Mouse (Mus musculus) erythroid progenitor cell, adult 5-6 weeks (primary cell): ENCODE measurements at regions not wholly inside any gene's neighbourhood (a gene's known extent, or its start where the extent isn't known, plus 50 kb on each side); places are given as distances from the start of the nearest gene placed in this dataset.
"Not testable (repeated sequence)": the region's sequence is repeated elsewhere in the genome, so short reads cannot be mapped to it uniquely, and the experiment has no call there.

Experiments
- ATAC-seq: replicated peaks from 2 replicates; pipeline ENCODE4 v1.8.0; 2016; ENCODE audit warnings: moderate number of reproducible peaks, mild to moderate bottlenecking, moderate TSS enrichment, inconsistent platforms; ENCODE audit not compliant: poor library complexity, low FRiP score, severe bottlenecking

- ATAC-seq: no peak
Measured at GRCm38 (mm10) chr16:50783784-50784650, 193.1 kb upstream of the Ccdc54 start.

- ATAC-seq: no peak
Measured at GRCm38 (mm10) chr16:50783240-50783639, 192.3 kb upstream of the Ccdc54 start.

GRCm38 (mm10) chr16:50779030-50779784, 188.3 kb upstream of the Ccdc54 start:
- no peak for ATAC-seq

GRCm38 (mm10) chr16:50774699-50775098, 183.7 kb upstream of the Ccdc54 start:
- not testable (repeated sequence) for ATAC-seq

- no peak for ATAC-seq
Measured at GRCm38 (mm10) chr16:50766055-50766770, 175.3 kb upstream of the Ccdc54 start.

GRCm38 (mm10) chr16:50762096-50762495, 171.1 kb upstream of the Ccdc54 start:
- no peak for ATAC-seq

- no peak for ATAC-seq
Measured at GRCm38 (mm10) chr16:50759979-50760378, 169.0 kb upstream of the Ccdc54 start.

- no peak for ATAC-seq
Measured at GRCm38 (mm10) chr16:50756696-50757095, 165.7 kb upstream of the Ccdc54 start.

GRCm38 (mm10) chr16:50753612-50754389, 162.8 kb upstream of the Ccdc54 start:
- ATAC-seq: no peak

- ATAC-seq: no peak
Measured at GRCm38 (mm10) chr16:50753046-50753445, 162.1 kb upstream of the Ccdc54 start.

GRCm38 (mm10) chr16:50752277-50752600, 161.3 kb upstream of the Ccdc54 start:
- ATAC-seq: no peak

- no peak for ATAC-seq
Measured at GRCm38 (mm10) chr16:50751495-50752276, 160.7 kb upstream of the Ccdc54 start.

GRCm38 (mm10) chr16:50747698-50748097, 156.7 kb upstream of the Ccdc54 start:
- no peak for ATAC-seq

GRCm38 (mm10) chr16:50745723-50746122, 154.8 kb upstream of the Ccdc54 start:
- no peak for ATAC-seq

GRCm38 (mm10) chr16:50737396-50737843, 146.5 kb upstream of the Ccdc54 start:
- no peak for ATAC-seq

GRCm38 (mm10) chr16:50736151-50737047, 145.4 kb upstream of the Ccdc54 start:
- ATAC-seq: peak; percentile 65

- no peak for ATAC-seq
Measured at GRCm38 (mm10) chr16:50733359-50733758, 142.4 kb upstream of the Ccdc54 start.
